In the genomic region with DNA sequence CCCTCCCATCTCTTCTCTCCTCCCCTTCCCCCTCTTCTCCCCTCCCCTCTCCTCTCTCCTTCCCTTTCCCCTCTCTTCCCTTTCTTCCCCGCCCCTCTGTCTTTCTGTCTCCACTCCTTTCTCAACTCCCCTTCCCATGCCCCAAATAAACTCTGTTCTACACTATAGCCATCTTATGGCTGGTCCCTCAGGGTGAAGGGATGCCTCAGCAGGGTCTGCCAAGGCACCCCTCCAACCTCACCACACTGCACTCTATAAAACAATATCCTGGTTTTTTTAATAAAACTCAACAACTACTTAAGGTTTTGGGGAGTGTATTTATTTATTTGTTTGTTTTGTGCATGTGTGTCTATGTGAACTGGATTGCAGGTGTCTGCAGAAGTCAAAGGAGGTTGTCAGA, we compare ENCODE assay signal across 11 mouse cellular contexts. TPM values are rescaled to one million over a fixed set of nuclear protein-coding genes. Genes with fewer than 3 reads are reported as not detected.
A peak's percentile ranks its signal among the peaks of the same experiment; 100 is the strongest.
DNase-seq lines count a peak whose midpoint lies in the region; ATAC-seq and TF ChIP-seq lines count a peak whose summit lies in the region.
"Had no signal": no experiment of that assay in that cellular context is flagged by ENCODE, and none has a peak within 500 bp of the region (broad histone marks: within the 10 kb centered on the region; RNA-seq: fewer than 3 reads in every experiment).

No protein-coding gene starts in this region.

- H3K27ac ChIP-seq in layer of hippocampus, adult 2 months: peak overlapping the region; percentile 46; the same call in 1 of the 2 replicates
- H3K27ac ChIP-seq in forebrain, embryonic 11.5 days (ENCODE audit: low read depth, low read length): no peak overlapping the region
- no peak overlapping the region for H3K27ac ChIP-seq in hindbrain, embryonic 15.5 days (replicated peaks)
- no peak overlapping the region for H3K27ac ChIP-seq in midbrain, postnatal 0 days (ENCODE audit: low read depth, low read length)

- no peaks in the 10 kb centered on the region for H3K36me3 ChIP-seq in forebrain, embryonic 11.5 days (ENCODE audit: control insufficient read depth, insufficient read depth, low read length)
- no peaks in the 10 kb centered on the region for H3K36me3 ChIP-seq in hindbrain, embryonic 15.5 days
- no peaks in the 10 kb centered on the region for H3K36me3 ChIP-seq in midbrain, postnatal 0 days (ENCODE audit: insufficient read depth, low read length)
- H3K36me3 ChIP-seq: G1E had no signal

- DNase-seq in layer of hippocampus, adult 2 months (ENCODE audit: low spot score in 2 of 2): no peak
- DNase-seq in layer of hippocampus, adult 9-10 months (ENCODE audit: low spot score): no peak
- no peak for DNase-seq in forebrain, embryonic 11.5 days (ENCODE audit: low spot score)
- no peak for DNase-seq in midbrain, postnatal 0 days (ENCODE audit: low spot score)
- DNase-seq in cerebellum, adult 9-10 months: no peak
- DNase-seq in thymus, postnatal 4 days: no peak
- DNase-seq in layer of hippocampus, postnatal 25 days (ENCODE audit: extremely low spot score in 1 of 2, low spot score in 1 of 2): no peak
- DNase-seq: lung, postnatal 10 days had no signal

- ATAC-seq in forebrain, embryonic 11.5 days (replicated peaks; ENCODE audit: low FRiP score): no peak
- ATAC-seq in hindbrain, embryonic 15.5 days (ENCODE audit: low FRiP score, low read depth): no peak
- no peak for ATAC-seq in midbrain, postnatal 0 days (ENCODE audit: low FRiP score)

- H3K4me1 ChIP-seq in forebrain, embryonic 11.5 days (replicated peaks; ENCODE audit: control insufficient read depth, insufficient read depth, low read length): peaks cover 20% of the 10 kb centered on the region
- H3K4me1 ChIP-seq in hindbrain, embryonic 15.5 days (replicated peaks): peaks cover 13% of the 10 kb centered on the region
- peaks cover 11% of the 10 kb centered on the region for H3K4me1 ChIP-seq in midbrain, postnatal 0 days (ENCODE audit: insufficient read depth, low read length)

- no peaks in the 10 kb centered on the region for H3K9me3 ChIP-seq in forebrain, embryonic 11.5 days (ENCODE audit: control insufficient read depth, low read length)
- H3K9me3 ChIP-seq in hindbrain, embryonic 15.5 days: no peaks in the 10 kb centered on the region
- no peaks in the 10 kb centered on the region for H3K9me3 ChIP-seq in midbrain, postnatal 0 days (ENCODE audit: low read length)
- H3K9me3 ChIP-seq: G1E had no signal

- no peak overlapping the region; the same call in 1 of the 2 replicates for H3K4me3 ChIP-seq in layer of hippocampus, adult 2 months
- H3K4me3 ChIP-seq in forebrain, embryonic 11.5 days (ENCODE audit: low read depth, low read length): no peak overlapping the region
- no peak overlapping the region for H3K4me3 ChIP-seq in hindbrain, embryonic 15.5 days
- H3K4me3 ChIP-seq in midbrain, postnatal 0 days (ENCODE audit: low read depth, low read length): peak overlapping the region; percentile 33; the same call in 1 of the 2 replicates

- H3K27me3 ChIP-seq in forebrain, embryonic 11.5 days (ENCODE audit: control insufficient read depth, insufficient read depth, low read length): peaks cover 3% of the 10 kb centered on the region; the same call in 1 of the 2 replicates
- peaks cover 18% of the 10 kb centered on the region for H3K27me3 ChIP-seq in hindbrain, embryonic 15.5 days
- no peaks in the 10 kb centered on the region for H3K27me3 ChIP-seq in midbrain, postnatal 0 days (ENCODE audit: insufficient read depth, low read length)

- WGBS in forebrain, embryonic 11.5 days: 27% methylated on average over 1 of the region's 1 CpGs
- WGBS in hindbrain, embryonic 15.5 days: 58% methylated on average over 1 of the region's 1 CpGs
- 56% methylated on average over 1 of the region's 1 CpGs for WGBS in midbrain, postnatal 0 days

- H3K9ac ChIP-seq in forebrain, embryonic 11.5 days (ENCODE audit: low read length): no peak overlapping the region
- no peak overlapping the region for H3K9ac ChIP-seq in hindbrain, embryonic 15.5 days
- H3K9ac ChIP-seq in midbrain, postnatal 0 days (replicated peaks; ENCODE audit: low read length, poor library complexity, severe bottlenecking): no peak overlapping the region

- TF ChIP-seq CTCF in layer of hippocampus, adult 2 months (conservative IDR thresholded peaks at IDR 0.05): no peak
- TF ChIP-seq CTCF in midbrain, postnatal 0 days (IDR thresholded peaks at IDR 0.05): no peak

- peak overlapping the region; percentile 53; the same call in 1 of the 2 replicates for H3K4me2 ChIP-seq in forebrain, embryonic 11.5 days (ENCODE audit: low read depth, low read length, severe bottlenecking)
- H3K4me2 ChIP-seq in hindbrain, embryonic 15.5 days: peak overlapping the region; percentile 67
- peak overlapping the region; percentile 63 for H3K4me2 ChIP-seq in midbrain, postnatal 0 days (ENCODE audit: low read depth, low read length, poor library complexity, severe bottlenecking)

RNA-seq across cellular contexts. Expression of gene Tnfrsf19, which starts 9.6 kb away (rescaled TPM):
- 10 to 100 TPM; 49.0 to 50.0 TPM for total RNA-seq in layer of hippocampus, adult 2 months (2021)
- 127 and 138 TPM in 2 replicates for polyA plus RNA-seq in forebrain, embryonic 11.5 days (2014; fragmentation: Nextera tagmentation; extraction: Ambion mirVana)
- polyA plus RNA-seq in hindbrain, embryonic 15.5 days (2015; fragmentation: Nextera tagmentation; extraction: Ambion mirVana): 32.1 and 32.3 TPM in 2 replicates
- 42.9 and 50.3 TPM in 2 replicates for total RNA-seq in midbrain, postnatal 0 days (2014; rRNA removed)
- polyA plus RNA-seq in midbrain, postnatal 0 days (2015; fragmentation: Nextera tagmentation; extraction: Ambion mirVana): 29.5 and 32.3 TPM in 2 replicates
- 10 to 100 TPM; 51.8 to 64.6 TPM for total RNA-seq in layer of hippocampus, postnatal 25 days (2021)
- total RNA-seq: common myeloid progenitor, adult 5-6 weeks had no signal
- polyA plus RNA-seq: G1E had no signal
